Mouse (Mus musculus) lung, postnatal 0 days (tissue): ENCODE data around the gene Ubc. TPM values are rescaled to one million over a fixed set of nuclear protein-coding genes. Genes with fewer than 3 reads are reported as not detected.

Experiments
- ATAC-seq: fragments of 200-750 bp; cut with Nextera tagmentation; 2 replicates; pipeline ENCODE4 v1.8.0; 2017; ENCODE audit warnings: moderate library complexity
- DNase-seq: peaks from one replicate; pipeline ENCODE4 v3.0.0-alpha.2; 2016; ENCODE audit warnings: low spot score
- H3K27ac ChIP-seq: fragments of 300-500 bp; sonication (generic); 2 replicates; pipeline ENCODE4 v1.5.1; 2014; ENCODE audit warnings: antibody characterized with exemption, mild to moderate bottlenecking, low read length, mixed read lengths
- H3K27me3 ChIP-seq: fragments of 300-500 bp; sonication (generic); replicated peaks from 2 replicates; pipeline ENCODE4 v1.6.1; 2014; ENCODE audit warnings: low read length, mixed read lengths; ENCODE audit not compliant: insufficient read depth
- H3K36me3 ChIP-seq: fragments of 300-500 bp; sonication (generic); 2 replicates; pipeline ENCODE4 v1.6.1; 2014; ENCODE audit warnings: low read length, mixed read lengths; ENCODE audit not compliant: insufficient read depth
- H3K4me1 ChIP-seq: fragments of 300-500 bp; sonication (generic); 2 replicates; pipeline ENCODE4 v1.6.1; 2014; ENCODE audit warnings: antibody characterized with exemption, low read depth, low read length, mixed read lengths; ENCODE audit not compliant: insufficient read depth
- H3K4me2 ChIP-seq: fragments of 300-500 bp; sonication (generic); replicated peaks from 2 replicates; pipeline ENCODE4 v1.6.1; 2014; ENCODE audit warnings: low read depth, mild to moderate bottlenecking, low read length, moderate library complexity, mixed read lengths
- H3K4me3 ChIP-seq: fragments of 300-500 bp; sonication (generic); 2 replicates; pipeline ENCODE4 v1.5.1; 2014; ENCODE audit warnings: low read depth, low read length
- H3K9ac ChIP-seq: fragments of 300-500 bp; sonication (generic); replicated peaks from 2 replicates; pipeline ENCODE4 v1.6.1; 2014; ENCODE audit warnings: low read depth, mild to moderate bottlenecking
- H3K9me3 ChIP-seq: fragments of 300-500 bp; sonication (generic); 2 replicates; pipeline ENCODE4 v1.6.1; 2016; ENCODE audit warnings: low read length, mixed read lengths
- CTCF ChIP-seq: IDR thresholded peaks from 2 replicates; pipeline ENCODE4 v1.5.1; 2016; ENCODE audit warnings: antibody characterized with exemption, mild to moderate bottlenecking
- EP300 ChIP-seq: IDR thresholded peaks from 2 replicates; pipeline ENCODE4 v1.6.1; 2016; ENCODE audit warnings: antibody characterized with exemption, mild to moderate bottlenecking, control low read depth
- WGBS: fragments of 180-500 bp; shearing (Covaris S2); extraction: QIAGEN DNeasy Blood & Tissue Kit; methylation state at CpG from one replicate; pipeline ENCODE4 v1.1.7; 2014; 5-methylcytosine and 5-hydroxymethylcytosine counted together
- polyA plus RNA-seq: library from polyadenylated mRNA; unstranded; fragments of >200 nt; fragmentation: Nextera tagmentation; extraction: Ambion mirVana; gene quantifications from 2 replicates; pipeline ENCODE4 v1.2.1, GENCODE M21; 2015

Ubc gene
- polyA plus RNA-seq, 1 experiment from 2014 or later, result 751 TPM

GRCm38 (mm10) chr5:125409348-125410090, 19.5 kb upstream of the Ubc start:
- 13% methylated on average over 20 of the region's 20 CpGs for WGBS
- H3K9ac ChIP-seq, result no peak overlapping the region
- H3K27ac ChIP-seq, result no peak overlapping the region

GRCm38 (mm10) chr5:125408842-125409241, 18.8 kb upstream of the Ubc start:
- Histone ChIP-seq H3K9ac (no peak overlapping the region), H3K36me3 (no peaks in the 10 kb centered on the region), H3K9me3 (no peaks in the 10 kb centered on the region), H3K4me1 (peaks cover 17% of the 10 kb centered on the region), H3K4me2 (no peak overlapping the region), H3K4me3 (peak overlapping the region; percentile 21; the same call in 1 of the 2 replicates), H3K27ac (no peak overlapping the region), H3K27me3 (no peaks in the 10 kb centered on the region)
- no peak for TF ChIP-seq CTCF
- peak; percentile 37; the same call in 1 of the 2 replicates for TF ChIP-seq EP300
- 0 out of 2 replicates have a peak, but pooled peaks have one; percentile 7 for ATAC-seq
- peak; percentile 75 for DNase-seq
- 2% methylated on average over 13 of the region's 13 CpGs for WGBS

More at GRCm38 (mm10) chr5:125409348-125410090, 19.5 kb upstream of the Ubc start:
- Histone ChIP-seq H3K4me1 (peaks cover 17% of the 10 kb centered on the region), H3K9me3 (no peaks in the 10 kb centered on the region), H3K36me3 (peaks cover 2% of the 10 kb centered on the region; the same call in 1 of the 2 replicates), H3K27me3 (no peaks in the 10 kb centered on the region), H3K4me3 (peak overlapping the region; percentile 21; the same call in 1 of the 2 replicates), H3K4me2 (no peak overlapping the region)
- DNase-seq (peak; percentile 26), ATAC-seq (no peak)
- no peak for TF ChIP-seq EP300
- TF ChIP-seq CTCF, result no peak

GRCm38 (mm10) chr5:125407910-125408575, 18.0 kb upstream of the Ubc start:
- H3K4me1 ChIP-seq, result peaks cover 17% of the 10 kb centered on the region
- H3K4me3 ChIP-seq, result no peak overlapping the region
- TF ChIP-seq CTCF (no peak), EP300 (no peak)
- 67% methylated on average over 14 of the region's 14 CpGs for WGBS
- no peaks in the 10 kb centered on the region for H3K9me3 ChIP-seq
- no peak for DNase-seq
- H3K4me2 ChIP-seq, result no peak overlapping the region
- H3K9ac ChIP-seq, result no peak overlapping the region
- no peaks in the 10 kb centered on the region for H3K27me3 ChIP-seq
- H3K36me3 ChIP-seq, result no peaks in the 10 kb centered on the region
- ATAC-seq, result no peak
- H3K27ac ChIP-seq, result no peak overlapping the region

GRCm38 (mm10) chr5:125407020-125407830, 17.2 kb upstream of the Ubc start:
- WGBS, result 52% methylated on average over 13 of the region's 13 CpGs
- peak overlapping the region; percentile 89 for H3K27ac ChIP-seq
- ATAC-seq, result no peak
- 0 out of 2 replicates have a peak overlapping the region, but pooled peaks have one; percentile 50 for H3K9ac ChIP-seq
- H3K4me1 ChIP-seq, result peaks cover 17% of the 10 kb centered on the region
- TF ChIP-seq EP300 (no peak), CTCF (no peak)
- DNase-seq, result no peak
- peak overlapping the region; percentile 77 for H3K4me2 ChIP-seq
- H3K36me3 ChIP-seq, result no peaks in the 10 kb centered on the region
- no peaks in the 10 kb centered on the region for H3K27me3 ChIP-seq
- no peaks in the 10 kb centered on the region for H3K9me3 ChIP-seq
- peak overlapping the region; percentile 53; the same call in 1 of the 2 replicates for H3K4me3 ChIP-seq

GRCm38 (mm10) chr5:125406322-125407016, 16.5 kb upstream of the Ubc start:
- Histone ChIP-seq H3K4me2 (peak overlapping the region; percentile 77), H3K4me1 (peaks cover 17% of the 10 kb centered on the region), H3K9me3 (no peaks in the 10 kb centered on the region), H3K27ac (peak overlapping the region; percentile 89), H3K36me3 (no peaks in the 10 kb centered on the region), H3K27me3 (no peaks in the 10 kb centered on the region), H3K9ac (peak overlapping the region; percentile 50), H3K4me3 (peak overlapping the region; percentile 53)
- under 1% methylated on average over 20 of the region's 20 CpGs for WGBS
- peak; percentile 74 for ATAC-seq
- TF ChIP-seq EP300, result no peak
- no peak for TF ChIP-seq CTCF
- peak; percentile 79 for DNase-seq
